Mouse (Mus musculus): ENCODE measurements around the gene Bhmt.

Bhmt gene

GRCm38 (mm10) chr13:93637282-93638245, at the start of gene Bhmt:
Gene Bhmt (minus strand): TSS chr13:93637961.
- no peak for DNase-seq (ENCODE audit: low read depth, low spot score)

- no peak for DNase-seq (ENCODE audit: low read depth, low spot score)
Observed at GRCm38 (mm10) chr13:93687321-93687720, 49.6 kb upstream of the Bhmt start.

GRCm38 (mm10) chr13:93685226-93685625, 47.5 kb upstream of the Bhmt start:
- no peak for DNase-seq (ENCODE audit: low read depth, low spot score)

GRCm38 (mm10) chr13:93683336-93683735, 45.6 kb upstream of the Bhmt start:
- no peak for DNase-seq (ENCODE audit: low read depth, low spot score)

- no peak for DNase-seq (ENCODE audit: low read depth, low spot score)
Observed at GRCm38 (mm10) chr13:93676864-93677263, 39.1 kb upstream of the Bhmt start.

- no peak for DNase-seq (ENCODE audit: low read depth, low spot score)
Observed at GRCm38 (mm10) chr13:93674131-93674561, 36.4 kb upstream of the Bhmt start, which contains the start of the genes Bhmt2 and Dmgdh. Gene Bhmt2 (minus strand): TSS chr13:93674302. Gene Dmgdh (plus strand): TSS chr13:93674433.

- no peak for DNase-seq (ENCODE audit: low read depth, low spot score)
Observed at GRCm38 (mm10) chr13:93673296-93673695, 35.5 kb upstream of the Bhmt start.

- DNase-seq (ENCODE audit: low read depth, low spot score): no peak
Observed at GRCm38 (mm10) chr13:93672371-93672770, 34.6 kb upstream of the Bhmt start.

- no peak for DNase-seq (ENCODE audit: low read depth, low spot score)
Observed at GRCm38 (mm10) chr13:93667586-93667985, 29.8 kb upstream of the Bhmt start.

- DNase-seq (ENCODE audit: low read depth, low spot score): no peak
Observed at GRCm38 (mm10) chr13:93657941-93658340, 20.2 kb upstream of the Bhmt start.

GRCm38 (mm10) chr13:93653382-93653781, 15.6 kb upstream of the Bhmt start:
- no peak for DNase-seq (ENCODE audit: low read depth, low spot score)

GRCm38 (mm10) chr13:93648387-93649130, 10.8 kb upstream of the Bhmt start:
- DNase-seq (ENCODE audit: low read depth, low spot score): no peak

- no peak for DNase-seq (ENCODE audit: low read depth, low spot score)
Observed at GRCm38 (mm10) chr13:93639636-93640035, 1.9 kb upstream of the Bhmt start.

- DNase-seq (ENCODE audit: low read depth, low spot score): no peak
Observed at GRCm38 (mm10) chr13:93636561-93636960, 1.2 kb downstream of the Bhmt start.

GRCm38 (mm10) chr13:93632927-93633326, 4.8 kb downstream of the Bhmt start:
- DNase-seq (ENCODE audit: low read depth, low spot score): no peak

- no peak for DNase-seq (ENCODE audit: low read depth, low spot score)
Observed at GRCm38 (mm10) chr13:93630941-93631705, 6.6 kb downstream of the Bhmt start.

GRCm38 (mm10) chr13:93628861-93629260, 8.9 kb downstream of the Bhmt start:
- no peak for DNase-seq (ENCODE audit: low read depth, low spot score)

- no peak for DNase-seq (ENCODE audit: low read depth, low spot score)
Observed at GRCm38 (mm10) chr13:93614361-93614948, 23.3 kb downstream of the Bhmt start.

GRCm38 (mm10) chr13:93613771-93614170, 24.0 kb downstream of the Bhmt start:
- DNase-seq (ENCODE audit: low read depth, low spot score): no peak

- peak; percentile 79 for DNase-seq (ENCODE audit: low read depth, low spot score)
Observed at GRCm38 (mm10) chr13:93612660-93613607, 24.8 kb downstream of the Bhmt start.
